Mouse (Mus musculus): ENCODE results near the gene Olfr958. TPM values are rescaled to one million over a fixed set of nuclear protein-coding genes. Genes with fewer than 3 reads are reported as not detected.

Olfr958 gene
- polyA plus RNA-seq, 1 experiment from 2014 or later, result not detected

DNA sequence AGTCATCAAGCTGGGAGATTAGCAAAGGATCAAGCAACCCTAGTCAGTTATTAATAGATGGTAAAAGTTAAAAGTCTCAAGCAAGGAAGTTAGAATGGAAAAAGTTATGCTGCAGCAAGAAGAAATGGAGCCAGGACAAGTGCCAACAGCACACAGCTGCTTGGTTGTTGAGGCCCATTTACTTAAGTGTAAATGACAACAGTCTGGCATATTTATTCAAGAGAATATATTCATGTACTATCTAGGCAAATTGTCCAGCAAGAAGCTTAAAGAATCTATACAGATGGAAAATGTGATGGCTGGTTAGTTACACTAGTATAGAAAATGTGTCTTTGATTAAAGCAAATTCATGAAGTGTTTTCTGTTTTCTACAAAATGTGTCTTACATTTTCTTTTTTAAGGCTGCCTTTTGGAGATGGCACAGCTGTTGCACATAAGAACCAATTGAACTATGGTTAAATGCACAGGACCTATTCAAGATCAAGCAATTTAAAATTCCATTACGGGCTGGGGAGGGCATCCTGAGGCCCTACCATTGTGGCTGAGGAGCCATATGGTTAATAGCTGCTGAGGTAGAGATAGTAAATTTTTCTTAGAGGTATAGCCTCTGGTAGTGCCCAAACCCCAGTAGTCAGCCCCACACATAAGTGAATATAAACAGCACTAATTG lies 30.1 kb downstream of the Olfr958 start:
- no peak overlapping the region for H3K4me3 ChIP-seq (ENCODE audit: low read depth, low read length)
- H3K27ac ChIP-seq (ENCODE audit: low read length), result no peak overlapping the region
- no peaks in the 10 kb centered on the region for H3K9me3 ChIP-seq (ENCODE audit: control insufficient read depth, low read depth, low read length)
- no peaks in the 10 kb centered on the region for H3K4me1 ChIP-seq (ENCODE audit: control insufficient read depth, insufficient read depth, low read length)
- H3K4me2 ChIP-seq (replicated peaks; ENCODE audit: low read depth, low read length), result no peak overlapping the region
- no peak for ATAC-seq (ENCODE audit: insufficient number of reproducible peaks, insufficient read depth, low FRiP score, low read depth)
- no peaks in the 10 kb centered on the region for H3K27me3 ChIP-seq (ENCODE audit: control insufficient read depth, insufficient read depth, low read length)
- no peaks in the 10 kb centered on the region for H3K36me3 ChIP-seq (ENCODE audit: control insufficient read depth, insufficient read depth, low read length)
- H3K9ac ChIP-seq (replicated peaks; ENCODE audit: low read depth, low read length), result no peak overlapping the region
- WGBS, result 71% methylated on average over 1 of the region's 1 CpGs

DNA sequence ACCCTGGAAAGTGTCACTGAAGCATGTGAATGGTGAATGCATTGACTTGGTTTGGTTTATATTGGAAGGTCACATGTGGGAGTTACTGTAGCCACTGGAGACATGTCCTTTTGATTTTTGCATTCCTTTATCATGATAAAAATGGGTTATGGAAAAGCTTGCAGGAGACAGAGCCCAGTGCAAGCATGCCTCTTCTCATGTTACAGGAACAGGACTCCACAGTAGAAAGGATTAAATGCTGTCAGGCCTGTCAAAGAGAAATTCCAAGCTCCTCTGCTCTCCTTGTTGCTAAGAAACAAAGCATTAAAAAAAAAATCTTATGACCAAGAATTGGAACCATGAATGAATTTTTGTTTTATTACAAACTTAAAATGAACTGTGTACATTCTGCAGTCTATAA lies 35.3 kb downstream of the Olfr958 start:
- no peak; the same call in 1 of the 2 replicates for ATAC-seq (ENCODE audit: insufficient number of reproducible peaks, insufficient read depth, low FRiP score, low read depth)

GRCm38 (mm10) chr9:39515531-39515930 lies 38.3 kb downstream of the Olfr958 start, which contains the start of gene Olfr957:
TSS of gene Olfr957 (minus strand) at chr9:39515809.
- 47% methylated on average over 3 of the region's 3 CpGs for WGBS
- no peaks in the 10 kb centered on the region for H3K36me3 ChIP-seq (ENCODE audit: control insufficient read depth, insufficient read depth, low read length)
- H3K4me2 ChIP-seq (replicated peaks; ENCODE audit: low read depth, low read length), result no peak within 1 kb of the TSS
- no peak within 1 kb of the TSS for H3K27ac ChIP-seq (ENCODE audit: low read length)
- H3K4me1 ChIP-seq (ENCODE audit: control insufficient read depth, insufficient read depth, low read length), result no peaks in the 10 kb centered on the region
- H3K9me3 ChIP-seq (ENCODE audit: control insufficient read depth, low read depth, low read length), result no peaks in the 10 kb centered on the region
- ATAC-seq (ENCODE audit: insufficient number of reproducible peaks, insufficient read depth, low FRiP score, low read depth), result no peak
- no peaks in the 10 kb centered on the region for H3K27me3 ChIP-seq (ENCODE audit: control insufficient read depth, insufficient read depth, low read length)
- no peak within 1 kb of the TSS for H3K4me3 ChIP-seq (ENCODE audit: low read depth, low read length)
- H3K9ac ChIP-seq (replicated peaks; ENCODE audit: low read depth, low read length), result no peak within 1 kb of the TSS

More for the DNA sequence above, 35.3 kb downstream of the Olfr958 start:
- Histone ChIP-seq H3K4me2 (replicated peaks; ENCODE audit: low read depth, low read length) (no peak overlapping the region), H3K27me3 (ENCODE audit: control insufficient read depth, insufficient read depth, low read length) (no peaks in the 10 kb centered on the region), H3K4me3 (ENCODE audit: low read depth, low read length) (no peak overlapping the region), H3K27ac (ENCODE audit: low read length) (no peak overlapping the region), H3K4me1 (ENCODE audit: control insufficient read depth, insufficient read depth, low read length) (no peaks in the 10 kb centered on the region), H3K9me3 (ENCODE audit: control insufficient read depth, low read depth, low read length) (no peaks in the 10 kb centered on the region), H3K36me3 (ENCODE audit: control insufficient read depth, insufficient read depth, low read length) (no peaks in the 10 kb centered on the region), H3K9ac (replicated peaks; ENCODE audit: low read depth, low read length) (no peak overlapping the region)

DNA sequence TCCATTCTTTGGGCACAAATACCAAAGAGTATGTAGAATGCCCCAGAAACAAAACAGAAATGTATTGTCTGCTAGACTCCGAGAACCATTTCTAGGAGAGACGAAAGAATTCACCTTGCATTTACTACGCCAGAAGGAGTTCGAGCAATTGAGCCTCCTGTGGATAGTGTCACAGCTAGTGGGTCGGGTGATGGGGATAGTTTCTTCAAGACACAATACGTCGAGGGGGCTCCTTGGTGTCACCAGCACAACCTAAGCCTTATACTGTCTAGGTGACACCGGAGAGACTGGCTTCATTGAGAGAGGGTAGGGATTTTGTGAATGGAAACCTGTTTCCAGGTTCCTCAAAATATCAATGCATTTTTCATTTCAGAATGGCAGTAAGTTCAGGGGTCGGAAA lies 44.4 kb downstream of the Olfr958 start:
- no peaks in the 10 kb centered on the region for H3K9me3 ChIP-seq (ENCODE audit: control insufficient read depth, low read depth, low read length)
- no peaks in the 10 kb centered on the region for H3K27me3 ChIP-seq (ENCODE audit: control insufficient read depth, insufficient read depth, low read length)
- H3K27ac ChIP-seq (ENCODE audit: low read length), result no peak overlapping the region
- 84% methylated on average over 9 of the region's 9 CpGs for WGBS
- H3K36me3 ChIP-seq (ENCODE audit: control insufficient read depth, insufficient read depth, low read length), result no peaks in the 10 kb centered on the region
- no peak overlapping the region for H3K4me3 ChIP-seq (ENCODE audit: low read depth, low read length)
- H3K9ac ChIP-seq (replicated peaks; ENCODE audit: low read depth, low read length), result no peak overlapping the region
- no peak overlapping the region for H3K4me2 ChIP-seq (replicated peaks; ENCODE audit: low read depth, low read length)
- no peak for ATAC-seq (ENCODE audit: insufficient number of reproducible peaks, insufficient read depth, low FRiP score, low read depth)
- no peaks in the 10 kb centered on the region for H3K4me1 ChIP-seq (ENCODE audit: control insufficient read depth, insufficient read depth, low read length)

DNA sequence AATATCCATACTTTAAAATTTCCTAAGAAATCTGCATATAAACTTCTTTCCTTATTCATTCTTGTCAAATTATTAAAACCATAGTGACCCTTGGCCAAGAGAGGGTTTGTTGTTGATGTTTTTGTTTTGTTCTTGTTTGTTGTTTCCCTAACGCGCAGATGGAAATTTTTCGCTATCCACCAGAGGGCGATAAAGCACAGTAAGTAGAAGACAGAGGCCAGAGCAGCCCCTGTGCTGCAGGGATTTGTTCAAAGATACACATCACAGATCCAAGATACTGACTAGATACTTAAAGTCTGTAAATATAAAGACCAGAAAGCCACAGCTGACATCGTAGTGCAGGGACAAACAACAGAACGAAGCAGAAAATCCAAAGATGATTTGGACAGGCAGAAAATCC lies 44.9 kb downstream of the Olfr958 start:
- Histone ChIP-seq H3K36me3 (ENCODE audit: control insufficient read depth, insufficient read depth, low read length) (no peaks in the 10 kb centered on the region), H3K4me2 (replicated peaks; ENCODE audit: low read depth, low read length) (no peak overlapping the region), H3K9ac (replicated peaks; ENCODE audit: low read depth, low read length) (no peak overlapping the region), H3K4me3 (ENCODE audit: low read depth, low read length) (no peak overlapping the region), H3K27ac (ENCODE audit: low read length) (no peak overlapping the region), H3K27me3 (ENCODE audit: control insufficient read depth, insufficient read depth, low read length) (no peaks in the 10 kb centered on the region), H3K4me1 (ENCODE audit: control insufficient read depth, insufficient read depth, low read length) (no peaks in the 10 kb centered on the region), H3K9me3 (ENCODE audit: control insufficient read depth, low read depth, low read length) (no peaks in the 10 kb centered on the region)
- ATAC-seq (ENCODE audit: insufficient number of reproducible peaks, insufficient read depth, low FRiP score, low read depth), result no peak
- WGBS, result 7% methylated on average over 6 of the region's 6 CpGs

Other genes starting within 250 kb of the Olfr958 start
- not detected in 2 replicates for gene Olfr948, start 228.0 kb downstream of the Olfr958 start, polyA plus RNA-seq (2014; fragmentation: Nextera tagmentation; extraction: Ambion mirVana)
- not detected in 2 replicates for gene Olfr951, start 166.6 kb downstream of the Olfr958 start, polyA plus RNA-seq (2014; fragmentation: Nextera tagmentation; extraction: Ambion mirVana)
- not detected in 2 replicates for gene Olfr952, start 126.9 kb downstream of the Olfr958 start, polyA plus RNA-seq (2014; fragmentation: Nextera tagmentation; extraction: Ambion mirVana)
- not detected in 2 replicates for gene Olfr954, start 97.4 kb downstream of the Olfr958 start, polyA plus RNA-seq (2014; fragmentation: Nextera tagmentation; extraction: Ambion mirVana)
- gene Olfr955, start 82.1 kb downstream of the Olfr958 start, polyA plus RNA-seq (2014; fragmentation: Nextera tagmentation; extraction: Ambion mirVana), result not detected in 2 replicates
- not detected in 2 replicates for gene Olfr44, start 60.1 kb downstream of the Olfr958 start, polyA plus RNA-seq (2014; fragmentation: Nextera tagmentation; extraction: Ambion mirVana)
- not detected in 2 replicates for gene Olfr957, start 38.2 kb downstream of the Olfr958 start, polyA plus RNA-seq (2014; fragmentation: Nextera tagmentation; extraction: Ambion mirVana)
- not detected in 2 replicates for gene Olfr959, start 21.5 kb upstream of the Olfr958 start, polyA plus RNA-seq (2014; fragmentation: Nextera tagmentation; extraction: Ambion mirVana)
- 34.6 and 39.9 TPM in 2 replicates for gene AW551984, start 50.3 kb upstream of the Olfr958 start, polyA plus RNA-seq (2014; fragmentation: Nextera tagmentation; extraction: Ambion mirVana)
- gene Olfr148, start 56.6 kb upstream of the Olfr958 start, polyA plus RNA-seq (2014; fragmentation: Nextera tagmentation; extraction: Ambion mirVana), result not detected in 2 replicates
- gene Olfr960, start 67.3 kb upstream of the Olfr958 start, polyA plus RNA-seq (2014; fragmentation: Nextera tagmentation; extraction: Ambion mirVana), result not detected in 2 replicates
- gene Olfr961, start 91.0 kb upstream of the Olfr958 start, polyA plus RNA-seq (2014; fragmentation: Nextera tagmentation; extraction: Ambion mirVana), result not detected in 2 replicates
- not detected in 2 replicates for gene Olfr963, start 113.2 kb upstream of the Olfr958 start, polyA plus RNA-seq (2014; fragmentation: Nextera tagmentation; extraction: Ambion mirVana)
- gene Olfr149, start 153.1 kb upstream of the Olfr958 start, polyA plus RNA-seq (2014; fragmentation: Nextera tagmentation; extraction: Ambion mirVana), result not detected in 2 replicates
- gene Olfr965, start 157.3 kb upstream of the Olfr958 start, polyA plus RNA-seq (2014; fragmentation: Nextera tagmentation; extraction: Ambion mirVana), result not detected in 2 replicates
- not detected in 2 replicates for gene Olfr150, start 176.9 kb upstream of the Olfr958 start, polyA plus RNA-seq (2014; fragmentation: Nextera tagmentation; extraction: Ambion mirVana)
- gene Olfr967, start 192.2 kb upstream of the Olfr958 start, polyA plus RNA-seq (2014; fragmentation: Nextera tagmentation; extraction: Ambion mirVana), result not detected in 2 replicates
- gene Olfr968, start 229.2 kb upstream of the Olfr958 start, polyA plus RNA-seq (2014; fragmentation: Nextera tagmentation; extraction: Ambion mirVana), result not detected in 2 replicates
- not detected in 2 replicates for gene Olfr969, start 236.9 kb upstream of the Olfr958 start, polyA plus RNA-seq (2014; fragmentation: Nextera tagmentation; extraction: Ambion mirVana)

Data from stomach, embryonic 14.5 days (tissue).